ENCODE assay signal across 42 mouse cellular contexts in genomic region chr17:57123192-57124118, GRCm38 (mm10). TPM values are rescaled to one million over a fixed set of nuclear protein-coding genes. Genes with fewer than 3 reads are reported as not detected.
"Had no signal": no experiment of that assay in that cellular context is flagged by ENCODE, and none has a peak within 500 bp of the region (broad histone marks: within the 10 kb centered on the region; RNA-seq: fewer than 3 reads in every experiment).

No protein-coding gene starts in this region.

- H3K36me3 ChIP-seq: limb, embryonic 10.5 days; limb, embryonic 12.5 days; limb, embryonic 13.5 days; limb, embryonic 15.5 days; liver, embryonic 12.5 days; liver, embryonic 13.5 days; liver, embryonic 15.5 days; lung, embryonic 15.5 days; midbrain, embryonic 10.5 days; midbrain, embryonic 12.5 days; midbrain, embryonic 13.5 days; midbrain, embryonic 15.5 days; neural tube, embryonic 12.5 days had no signal

- H3K9me3 ChIP-seq: limb, embryonic 10.5 days; limb, embryonic 12.5 days; limb, embryonic 13.5 days; limb, embryonic 15.5 days; liver, embryonic 12.5 days; liver, embryonic 13.5 days; liver, embryonic 15.5 days; lung, embryonic 15.5 days; megakaryocyte, embryonic 14.5 days; midbrain, embryonic 10.5 days; midbrain, embryonic 12.5 days; midbrain, embryonic 13.5 days; midbrain, embryonic 15.5 days; neural tube, embryonic 12.5 days had no signal

- H3K9ac ChIP-seq: limb, embryonic 12.5 days; limb, embryonic 13.5 days; limb, embryonic 15.5 days; liver, embryonic 12.5 days; liver, embryonic 13.5 days; liver, embryonic 14.5 days; liver, embryonic 15.5 days; liver, postnatal 0 days; lung, embryonic 14.5 days; lung, embryonic 15.5 days; midbrain, embryonic 12.5 days; midbrain, embryonic 13.5 days; midbrain, embryonic 15.5 days; neural tube, embryonic 12.5 days had no signal

- H3K27ac ChIP-seq: limb, embryonic 10.5 days; limb, embryonic 12.5 days; limb, embryonic 13.5 days; limb, embryonic 15.5 days; liver, embryonic 12.5 days; liver, embryonic 13.5 days; liver, embryonic 14.5 days; liver, embryonic 15.5 days; lung, embryonic 15.5 days; macrophage; midbrain, embryonic 10.5 days; midbrain, embryonic 12.5 days; midbrain, embryonic 13.5 days; midbrain, embryonic 15.5 days; neural tube, embryonic 12.5 days had no signal

- H3K27me3 ChIP-seq: limb, embryonic 12.5 days; limb, embryonic 13.5 days; limb, embryonic 15.5 days; liver, embryonic 13.5 days; lung, embryonic 15.5 days; midbrain, embryonic 12.5 days; midbrain, embryonic 13.5 days; midbrain, embryonic 15.5 days; neural tube, embryonic 12.5 days had no signal

- H3K4me3 ChIP-seq: limb, embryonic 10.5 days; limb, embryonic 12.5 days; limb, embryonic 13.5 days; limb, embryonic 15.5 days; liver, embryonic 12.5 days; liver, embryonic 13.5 days; liver, embryonic 15.5 days; lung, embryonic 15.5 days; megakaryocyte, embryonic 14.5 days; midbrain, embryonic 10.5 days; midbrain, embryonic 12.5 days; midbrain, embryonic 13.5 days; midbrain, embryonic 15.5 days; myocyte; neural tube, embryonic 12.5 days had no signal

- H3K4me1 ChIP-seq: limb, embryonic 12.5 days; limb, embryonic 13.5 days; midbrain, embryonic 15.5 days; neural tube, embryonic 12.5 days had no signal

- H3K4me2 ChIP-seq: limb, embryonic 12.5 days; limb, embryonic 13.5 days; limb, embryonic 15.5 days; liver, embryonic 11.5 days; liver, embryonic 12.5 days; liver, embryonic 13.5 days; liver, embryonic 15.5 days; lung, embryonic 14.5 days; lung, embryonic 15.5 days; midbrain, embryonic 11.5 days; midbrain, embryonic 12.5 days; midbrain, embryonic 13.5 days; midbrain, embryonic 15.5 days; neural tube, embryonic 12.5 days had no signal

- DNase-seq: left cerebral cortex, postnatal 4 days; liver; liver, embryonic 13.5 days; liver, postnatal 0 days; lung, adult 18-20 months; lung, adult 2 months; lung, embryonic 14.5 days; lung, postnatal 10 days; lung, postnatal 14 days; lung, postnatal 36 days; lung, postnatal 4 days; midbrain, embryonic 14.5 days had no signal

RNA-seq across cellular contexts. Expression of gene Tnfsf9, which starts 18.3 kb away (rescaled TPM):
- total RNA-seq: megakaryocyte-erythroid progenitor cell, adult 5-6 weeks had no signal

RNA-seq across cellular contexts. Expression of gene Cd70, which starts 26.1 kb away (rescaled TPM):
- total RNA-seq: left cerebral cortex, postnatal 10 days; left cerebral cortex, postnatal 14 days; left cerebral cortex, postnatal 4 days; liver, adult 2 months; megakaryocyte progenitor cell, adult 5-6 weeks; megakaryocyte, adult 5-6 weeks; megakaryocyte-erythroid progenitor cell, adult 5-6 weeks; monocyte, adult 5-6 weeks had no signal
- polyA plus RNA-seq: limb, embryonic 10.5 days; limb, embryonic 11.5 days; limb, embryonic 12.5 days; limb, embryonic 13.5 days; limb, embryonic 14.5 days; limb, embryonic 15.5 days; liver, adult 2 months; liver, embryonic 11.5 days; liver, embryonic 12.5 days; liver, embryonic 13.5 days; liver, embryonic 14.5 days; liver, embryonic 15.5 days; liver, embryonic 16.5 days; liver, postnatal 0 days; lung, adult 2 months; lung, embryonic 14.5 days; lung, embryonic 15.5 days; lung, embryonic 16.5 days; lung, postnatal 0 days; macrophage; midbrain, embryonic 10.5 days; myocyte; neural tube, embryonic 12.5 days had no signal

RNA-seq across cellular contexts. Expression of gene Tubb4a, which starts 35.9 kb away (rescaled TPM):
- total RNA-seq: megakaryocyte-erythroid progenitor cell, adult 5-6 weeks; monocyte, adult 5-6 weeks had no signal
